Mouse (Mus musculus) ovary, postnatal 10 days (tissue): ENCODE data around the gene Cox8a.

ENCODE experiments used
- DNase-seq: peaks from one replicate; pipeline ENCODE4 v3.0.0; 2022; ENCODE audit warnings: low spot score

The Cox8a gene

DNA sequence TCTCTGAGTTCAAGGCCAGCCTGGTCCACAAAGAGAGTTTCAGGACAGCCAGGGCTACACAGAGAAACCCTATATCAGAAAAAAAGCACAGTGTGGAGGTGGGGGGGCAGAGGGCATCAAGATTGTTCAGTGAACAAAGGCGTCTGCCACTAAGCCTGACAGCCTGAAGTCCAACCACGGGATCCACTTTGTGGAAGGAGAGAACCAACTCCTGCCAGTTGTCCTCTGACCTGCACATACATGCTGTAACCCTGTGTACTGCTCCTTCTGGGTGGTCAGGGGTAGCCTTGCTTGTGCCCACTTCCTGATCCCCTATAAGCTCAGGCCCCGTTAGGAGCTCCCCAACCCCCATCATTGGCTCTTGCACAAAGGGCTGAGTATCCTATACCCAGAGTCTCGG lies 32.4 kb downstream of the Cox8a start:
- DNase-seq: no peak

DNA sequence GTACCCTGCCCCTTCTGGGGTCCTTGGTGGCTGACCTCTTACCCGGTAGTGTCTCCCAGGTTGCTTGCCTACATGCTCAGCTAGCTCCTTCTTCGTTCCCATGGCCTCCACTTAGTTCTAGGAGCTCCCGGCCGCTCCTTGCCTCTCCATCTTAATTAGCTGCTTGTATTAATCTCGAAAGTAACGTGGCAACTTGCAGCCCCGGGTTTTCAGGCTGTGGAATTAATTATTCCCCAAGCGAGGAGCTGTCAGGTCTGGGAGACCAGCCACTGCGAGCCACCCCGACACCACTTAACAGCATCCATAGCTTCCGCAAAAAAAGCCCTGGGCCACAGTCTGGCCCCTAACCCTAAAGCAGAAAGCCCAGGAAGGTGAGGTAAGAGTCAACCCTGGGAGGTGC lies 34.0 kb downstream of the Cox8a start:
- no peak for DNase-seq

GRCm38 (mm10) chr19:7182273-7182949 lies 35.0 kb downstream of the Cox8a start:
- DNase-seq: no peak

- DNase-seq: no peak
These were observed 35.9 kb downstream of the Cox8a start for GRCm38 (mm10) chr19:7181496-7181895.

DNA sequence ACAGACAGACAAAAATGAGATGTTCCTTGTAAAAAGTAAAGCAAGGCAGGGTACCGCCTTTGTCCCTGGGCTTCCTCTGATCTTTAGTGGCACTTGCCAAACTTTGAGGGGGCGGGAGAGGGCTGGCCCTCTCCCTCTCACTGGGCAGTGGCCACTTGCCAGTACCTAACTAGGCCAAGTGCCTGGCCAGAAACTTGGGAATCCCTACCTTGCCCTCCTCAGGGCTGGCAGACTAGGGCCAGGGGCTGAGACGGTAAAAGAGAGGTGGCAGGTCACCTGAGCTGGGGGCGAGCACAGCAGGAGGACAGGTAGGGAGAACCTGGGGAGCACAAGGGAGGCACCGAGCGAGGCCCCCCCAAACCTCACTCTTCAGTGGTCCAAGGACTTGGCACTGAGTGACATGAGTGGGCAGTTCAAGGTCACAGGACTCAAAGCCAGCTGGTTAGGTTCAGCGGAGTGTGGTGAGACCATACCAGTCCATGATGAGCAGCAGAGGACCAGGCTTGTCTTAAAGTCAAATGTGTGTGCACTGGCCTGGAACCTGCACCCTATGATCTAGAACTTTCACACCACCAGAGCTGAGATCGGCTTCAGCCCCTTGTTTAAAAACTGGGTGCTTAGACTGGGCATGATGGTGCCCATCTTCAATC lies 36.5 kb downstream of the Cox8a start:
- DNase-seq: no peak

- no peak for DNase-seq
These were observed 38.5 kb downstream of the Cox8a start for GRCm38 (mm10) chr19:7178841-7179452.

- no peak for DNase-seq
These were observed 39.5 kb downstream of the Cox8a start for GRCm38 (mm10) chr19:7177804-7178511.

DNA sequence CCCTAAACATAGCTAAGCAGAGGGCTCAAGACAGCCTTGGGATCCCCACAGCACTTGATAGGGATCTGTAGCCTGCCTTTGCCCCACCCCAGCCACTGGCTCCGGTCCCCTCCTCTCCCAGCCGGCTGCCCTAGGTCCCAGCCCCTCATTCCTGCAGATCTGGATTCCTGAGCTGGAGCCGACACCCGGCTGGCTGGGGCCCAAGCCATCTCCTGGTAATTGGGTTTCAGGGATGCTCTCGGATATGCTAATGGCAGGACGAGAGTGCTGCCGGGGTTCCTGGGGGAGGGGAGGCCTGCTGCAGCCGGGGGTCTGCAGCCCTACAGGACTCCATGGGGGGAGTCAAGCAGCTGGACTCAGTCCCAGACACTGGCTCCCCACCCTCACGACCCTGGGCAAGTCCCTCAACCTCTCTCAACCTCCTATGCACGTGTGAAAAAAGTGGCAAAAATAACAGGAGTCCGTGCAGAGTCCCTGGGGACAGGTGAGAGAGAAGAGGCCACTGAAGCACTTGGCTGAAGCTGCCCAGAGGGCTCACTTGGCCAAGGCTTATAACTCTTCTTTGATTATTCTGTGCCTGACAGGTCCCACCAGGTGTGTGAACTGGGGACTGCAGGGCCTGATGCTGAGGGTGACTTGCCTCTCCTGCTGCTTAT lies 41.2 kb downstream of the Cox8a start:
- no peak for DNase-seq

- DNase-seq: no peak
These were observed 45.2 kb downstream of the Cox8a start for GRCm38 (mm10) chr19:7172051-7172866.

GRCm38 (mm10) chr19:7171447-7171846 lies 46.0 kb downstream of the Cox8a start:
- no peak for DNase-seq

DNA sequence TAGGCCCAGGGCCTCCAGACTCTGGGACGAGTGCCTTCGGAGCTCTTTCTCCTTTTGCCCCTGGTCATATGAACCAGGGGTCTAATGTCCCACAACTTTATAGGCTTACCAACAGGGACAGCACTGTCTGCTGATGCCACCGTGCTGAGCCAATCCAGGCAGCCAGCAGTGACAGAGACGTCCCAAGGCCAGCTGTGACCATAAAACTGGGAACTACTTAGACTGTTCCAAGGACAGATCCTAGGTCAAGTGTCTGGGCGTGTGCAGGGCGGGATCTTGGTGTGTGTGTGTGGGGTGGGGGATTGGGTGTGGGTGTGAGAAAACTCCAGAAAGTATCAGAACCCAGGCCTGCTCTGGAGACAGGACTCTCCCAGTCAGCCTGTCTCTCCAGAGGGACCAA lies 46.5 kb downstream of the Cox8a start:
- DNase-seq: no peak

GRCm38 (mm10) chr19:7168423-7168822 lies 49.0 kb downstream of the Cox8a start:
- DNase-seq: no peak

GRCm38 (mm10) chr19:7166767-7167166 lies 50.6 kb downstream of the Cox8a start:
- DNase-seq: no peak

GRCm38 (mm10) chr19:7166200-7166711 lies 51.2 kb downstream of the Cox8a start:
- no peak for DNase-seq

GRCm38 (mm10) chr19:7165509-7166199 lies 51.8 kb downstream of the Cox8a start:
- DNase-seq: no peak
